Mouse (Mus musculus) lung, embryonic 14.5 days (tissue): ENCODE data around the gene Brat1. TPM values are rescaled to one million over a fixed set of nuclear protein-coding genes. Genes with fewer than 3 reads are reported as not detected.
A peak's percentile ranks its signal among the peaks of the same experiment; 100 is the strongest.

Experiments used
- ATAC-seq: fragments of 200-750 bp; cut with Nextera tagmentation; 2 replicates; pipeline ENCODE4 v1.8.0; 2017; ENCODE audit warnings: mild to moderate bottlenecking, moderate TSS enrichment, moderate library complexity; ENCODE audit not compliant: insufficient read depth
- DNase-seq: peaks from one replicate; pipeline ENCODE4 v3.0.0-alpha.2; 2015
- H3K27ac ChIP-seq: fragments of 300-500 bp; sonication (generic); 2 replicates; pipeline ENCODE4 v1.5.1; 2014; ENCODE audit warnings: low read depth, mild to moderate bottlenecking, moderate library complexity
- H3K27me3 ChIP-seq: fragments of 300-500 bp; sonication (generic); 2 replicates; pipeline ENCODE4 v1.6.1; 2014; ENCODE audit warnings: low read length, control low read depth; ENCODE audit not compliant: insufficient read depth
- H3K36me3 ChIP-seq: fragments of 300-500 bp; sonication (generic); 2 replicates; pipeline ENCODE4 v1.6.1; 2014; ENCODE audit warnings: control low read depth; ENCODE audit not compliant: insufficient read depth
- H3K4me1 ChIP-seq: fragments of 300-500 bp; sonication (generic); 2 replicates; pipeline ENCODE4 v1.6.1; 2014; ENCODE audit warnings: antibody characterized with exemption, control low read depth; ENCODE audit not compliant: insufficient read depth
- H3K4me2 ChIP-seq: fragments of 300-500 bp; sonication (generic); 2 replicates; pipeline ENCODE4 v1.6.1; 2014; ENCODE audit warnings: mild to moderate bottlenecking
- H3K4me3 ChIP-seq: fragments of 300-500 bp; sonication (generic); 2 replicates; pipeline ENCODE4 v1.5.1; 2014; ENCODE audit warnings: low read depth, low read length
- H3K9ac ChIP-seq: fragments of 300-500 bp; sonication (generic); 2 replicates; pipeline ENCODE4 v1.6.1; 2014
- H3K9me3 ChIP-seq: fragments of 300-500 bp; sonication (generic); 2 replicates; pipeline ENCODE4 v1.6.1; 2016; ENCODE audit warnings: low read depth, low read length, control low read depth
- CTCF ChIP-seq: IDR thresholded peaks from 2 replicates; pipeline ENCODE4 v1.5.1; 2016; ENCODE audit warnings: antibody characterized with exemption, low read depth
- WGBS: fragments of 180-500 bp; shearing (Covaris S2); extraction: QIAGEN DNeasy Blood & Tissue Kit; methylation state at CpG from one replicate; pipeline ENCODE4 v1.1.7; 2014; 5-methylcytosine and 5-hydroxymethylcytosine counted together
- polyA plus RNA-seq: library from polyadenylated mRNA; unstranded; fragments of >200 nt; fragmentation: Nextera tagmentation; extraction: Ambion mirVana; gene quantifications from 2 replicates; pipeline ENCODE4 v1.2.1, GENCODE M21; 2014

Gene Brat1
- polyA plus RNA-seq, 1 experiment from 2014 or later = 21.2 TPM

- H3K36me3 ChIP-seq = no peaks in the 10 kb centered on the region
- no peak overlapping the region for H3K4me2 ChIP-seq
- no peak overlapping the region for H3K27ac ChIP-seq
- no peaks in the 10 kb centered on the region for H3K9me3 ChIP-seq
- DNase-seq = no peak
- ATAC-seq = no peak
- 79% methylated on average over 11 of the region's 11 CpGs for WGBS
- H3K9ac ChIP-seq = no peak overlapping the region
- no peaks in the 10 kb centered on the region for H3K4me1 ChIP-seq
- TF ChIP-seq CTCF = no peak
- peaks cover 13% of the 10 kb centered on the region for H3K27me3 ChIP-seq
- no peak overlapping the region for H3K4me3 ChIP-seq
Measured at GRCm38 (mm10) chr5:140731040-140731797, 26.4 kb downstream of the Brat1 start.

- peaks cover 18% of the 10 kb centered on the region for H3K27me3 ChIP-seq
- H3K4me1 ChIP-seq = no peaks in the 10 kb centered on the region
- no peaks in the 10 kb centered on the region for H3K36me3 ChIP-seq
- DNase-seq = no peak
- H3K4me2 ChIP-seq = no peak overlapping the region
- H3K4me3 ChIP-seq = no peak overlapping the region
- H3K27ac ChIP-seq = no peak overlapping the region
- WGBS = 60% methylated on average over 4 of the region's 4 CpGs
- TF ChIP-seq CTCF = peak; percentile 51
- H3K9ac ChIP-seq = no peak overlapping the region
- no peaks in the 10 kb centered on the region for H3K9me3 ChIP-seq
- ATAC-seq = no peak
Measured at GRCm38 (mm10) chr5:140732195-140732594, 27.4 kb downstream of the Brat1 start.

- no peaks in the 10 kb centered on the region for H3K9me3 ChIP-seq
- H3K4me1 ChIP-seq = no peaks in the 10 kb centered on the region
- DNase-seq (no peak), ATAC-seq (no peak)
- 66% methylated on average over 3 of the region's 3 CpGs for WGBS
- no peak overlapping the region for H3K4me2 ChIP-seq
- H3K4me3 ChIP-seq = no peak overlapping the region
- no peaks in the 10 kb centered on the region for H3K36me3 ChIP-seq
- peaks cover 18% of the 10 kb centered on the region for H3K27me3 ChIP-seq
- H3K9ac ChIP-seq = no peak overlapping the region
- no peak overlapping the region for H3K27ac ChIP-seq
- TF ChIP-seq CTCF = no peak
Measured at GRCm38 (mm10) chr5:140733336-140733735, 28.5 kb downstream of the Brat1 start.

GRCm38 (mm10) chr5:140735297-140735696 lies 30.5 kb downstream of the Brat1 start:
- H3K27ac ChIP-seq = no peak overlapping the region
- H3K9me3 ChIP-seq = no peaks in the 10 kb centered on the region
- H3K4me1 ChIP-seq = no peaks in the 10 kb centered on the region
- H3K36me3 ChIP-seq = no peaks in the 10 kb centered on the region
- ATAC-seq (peak; percentile 53), DNase-seq (peak; percentile 46)
- WGBS = 2% methylated on average over 22 of the region's 22 CpGs
- peak overlapping the region; percentile 44 for H3K9ac ChIP-seq
- no peak for TF ChIP-seq CTCF
- peak overlapping the region; percentile 34 for H3K4me3 ChIP-seq
- H3K4me2 ChIP-seq = peak overlapping the region; percentile 63
- peaks cover 18% of the 10 kb centered on the region for H3K27me3 ChIP-seq

GRCm38 (mm10) chr5:140736166-140736565 lies 31.4 kb downstream of the Brat1 start:
- ATAC-seq = no peak
- no peaks in the 10 kb centered on the region for H3K36me3 ChIP-seq
- peaks cover 18% of the 10 kb centered on the region for H3K27me3 ChIP-seq
- no peak overlapping the region for H3K9ac ChIP-seq
- no peak overlapping the region for H3K4me3 ChIP-seq
- TF ChIP-seq CTCF = no peak
- 17% methylated on average over 13 of the region's 13 CpGs for WGBS
- DNase-seq = peak; percentile 11
- H3K9me3 ChIP-seq = no peaks in the 10 kb centered on the region
- no peaks in the 10 kb centered on the region for H3K4me1 ChIP-seq
- peak overlapping the region; percentile 63 for H3K4me2 ChIP-seq
- no peak overlapping the region for H3K27ac ChIP-seq

- no peak for TF ChIP-seq CTCF
- Histone ChIP-seq H3K36me3 (no peaks in the 10 kb centered on the region), H3K4me2 (no peak overlapping the region), H3K27ac (no peak overlapping the region), H3K4me1 (no peaks in the 10 kb centered on the region), H3K9me3 (no peaks in the 10 kb centered on the region), H3K9ac (no peak overlapping the region), H3K4me3 (no peak overlapping the region), H3K27me3 (peaks cover 15% of the 10 kb centered on the region)
- no peak for ATAC-seq
- WGBS = 78% methylated on average over 12 of the region's 12 CpGs
- DNase-seq = no peak
Measured at GRCm38 (mm10) chr5:140739813-140740212, 35.0 kb downstream of the Brat1 start.

- TF ChIP-seq CTCF = no peak
- Histone ChIP-seq H3K36me3 (no peaks in the 10 kb centered on the region), H3K9ac (no peak overlapping the region), H3K4me2 (no peak overlapping the region), H3K9me3 (no peaks in the 10 kb centered on the region), H3K4me3 (no peak overlapping the region), H3K4me1 (no peaks in the 10 kb centered on the region), H3K27ac (no peak overlapping the region), H3K27me3 (peaks cover 6% of the 10 kb centered on the region; the same call in 1 of the 2 replicates)
- 62% methylated on average over 11 of the region's 11 CpGs for WGBS
- DNase-seq = no peak
- ATAC-seq = no peak
Measured at GRCm38 (mm10) chr5:140741040-140741439, 36.2 kb downstream of the Brat1 start.
